Mouse (Mus musculus) stomach, embryonic 14.5 days (tissue): ENCODE data around the gene Otud3. TPM values are rescaled to one million over a fixed set of nuclear protein-coding genes. Genes with fewer than 3 reads are reported as not detected.
"Not testable (repeated sequence)": the region's sequence is repeated elsewhere in the genome, so short reads cannot be mapped to it uniquely, and the experiment has no call there.

Experiments
- ATAC-seq: fragments of 200-750 bp; cut with Nextera tagmentation; 2 replicates; pipeline ENCODE4 v1.8.0; 2017; ENCODE audit warnings: low read depth, moderate TSS enrichment; ENCODE audit not compliant: insufficient number of reproducible peaks, insufficient read depth, low FRiP score
- H3K27ac ChIP-seq: fragments of 300-500 bp; sonication (generic); 2 replicates; pipeline ENCODE4 v1.5.1; 2014; ENCODE audit warnings: mild to moderate bottlenecking, low read length, moderate library complexity, mixed read lengths
- H3K27me3 ChIP-seq: fragments of 300-500 bp; sonication (generic); 2 replicates; pipeline ENCODE4 v1.6.1; 2014; ENCODE audit warnings: low read length, control low read depth, mixed read lengths; ENCODE audit not compliant: control insufficient read depth, insufficient read depth
- H3K36me3 ChIP-seq: fragments of 300-500 bp; sonication (generic); 2 replicates; pipeline ENCODE4 v1.6.1; 2014; ENCODE audit warnings: mild to moderate bottlenecking, control low read depth, low read length, moderate library complexity, mixed read lengths; ENCODE audit not compliant: control insufficient read depth, insufficient read depth
- H3K4me1 ChIP-seq: fragments of 300-500 bp; sonication (generic); 2 replicates; pipeline ENCODE4 v1.6.1; 2014; ENCODE audit warnings: low read length, control low read depth, mixed read lengths; ENCODE audit not compliant: control insufficient read depth, insufficient read depth
- H3K4me2 ChIP-seq: fragments of 300-500 bp; sonication (generic); replicated peaks from 2 replicates; pipeline ENCODE4 v1.6.1; 2014; ENCODE audit warnings: low read depth, low read length, control low read depth
- H3K4me3 ChIP-seq: fragments of 300-500 bp; sonication (generic); 2 replicates; pipeline ENCODE4 v1.5.1; 2014; ENCODE audit warnings: low read depth, low read length, control low read depth
- H3K9ac ChIP-seq: fragments of 300-500 bp; sonication (generic); replicated peaks from 2 replicates; pipeline ENCODE4 v1.6.1; 2014; ENCODE audit warnings: low read depth, mild to moderate bottlenecking, control low read depth, low read length, moderate library complexity, mixed read lengths
- H3K9me3 ChIP-seq: fragments of 300-500 bp; sonication (generic); 2 replicates; pipeline ENCODE4 v1.6.1; 2016; ENCODE audit warnings: low read depth, low read length, control low read depth; ENCODE audit not compliant: control insufficient read depth
- WGBS: fragments of 180-500 bp; shearing (Covaris S2); extraction: QIAGEN DNeasy Blood & Tissue Kit; methylation state at CpG from one replicate; pipeline ENCODE4 v1.1.7; 2014; 5-methylcytosine and 5-hydroxymethylcytosine counted together
- polyA plus RNA-seq: library from polyadenylated mRNA; unstranded; fragments of >200 nt; fragmentation: Nextera tagmentation; extraction: Ambion mirVana; gene quantifications from 2 replicates; pipeline ENCODE4 v1.2.1, GENCODE M21; 2014

Gene Otud3
- polyA plus RNA-seq, 1 experiment from 2014 or later, result 3.0 TPM

DNA sequence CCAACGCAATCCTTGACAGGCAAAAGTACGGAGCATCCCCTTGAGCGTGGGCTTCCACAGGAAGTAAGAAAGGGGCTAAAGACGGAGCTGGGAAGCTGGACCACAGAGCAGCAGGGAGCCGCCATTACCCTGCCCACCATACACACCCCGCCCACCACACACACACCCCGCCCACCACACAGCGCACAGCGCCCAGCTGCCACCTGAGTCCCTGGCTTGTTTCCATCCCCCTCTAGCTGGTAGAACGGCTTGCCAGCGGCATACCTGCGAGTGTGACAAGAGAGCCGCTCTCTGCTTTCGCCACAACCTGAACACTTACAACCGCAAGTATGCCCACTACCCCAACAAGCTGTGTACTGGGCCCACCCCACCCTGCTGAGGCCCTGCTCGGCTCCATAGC lies 31.6 kb downstream of the Otud3 start:
- WGBS, result 11% methylated on average over 16 of the region's 16 CpGs

DNA sequence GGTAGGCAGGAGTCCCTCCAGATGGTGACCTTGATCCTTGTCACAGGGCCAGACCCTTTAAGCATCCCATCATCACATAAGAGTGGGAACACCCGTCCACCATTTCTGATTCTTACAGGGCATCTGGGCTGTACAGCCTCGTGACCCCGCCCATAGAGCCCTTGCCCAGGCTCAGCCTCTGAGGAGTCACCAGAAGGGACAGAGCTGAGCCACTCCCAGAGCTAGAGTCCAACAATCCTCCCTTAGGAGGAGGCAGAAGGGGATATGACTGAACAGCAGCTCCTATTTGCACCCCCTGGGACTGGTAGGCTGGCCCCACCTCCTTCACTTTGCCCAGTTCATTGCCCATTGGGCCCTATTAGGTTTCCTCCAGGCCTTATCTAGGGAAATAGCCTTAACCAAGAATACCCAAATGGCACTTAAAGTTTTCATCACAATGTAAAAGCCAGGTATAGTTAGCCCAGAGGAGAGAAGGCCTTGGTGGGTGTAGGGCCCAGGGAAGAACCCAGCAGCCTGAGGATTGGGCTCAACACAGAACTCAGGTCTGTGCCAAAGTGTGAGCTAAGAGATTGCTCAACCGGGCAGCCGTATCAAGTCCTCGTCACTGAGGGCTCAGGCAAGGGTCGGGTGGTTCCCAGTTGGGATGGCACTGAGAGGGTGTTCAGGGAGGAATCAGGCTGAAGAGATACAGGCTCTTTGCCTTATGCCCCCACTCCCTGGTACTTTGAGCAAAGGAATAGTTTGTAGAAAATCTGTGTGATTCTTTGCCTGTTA lies 32.7 kb downstream of the Otud3 start:
- H3K4me1 ChIP-seq, result no peaks in the 10 kb centered on the region
- H3K27ac ChIP-seq, result no peak overlapping the region
- H3K4me2 ChIP-seq, result no peak overlapping the region
- no peaks in the 10 kb centered on the region for H3K36me3 ChIP-seq
- H3K27me3 ChIP-seq, result no peaks in the 10 kb centered on the region
- ATAC-seq, result no peak
- H3K9ac ChIP-seq, result no peak overlapping the region
- H3K4me3 ChIP-seq, result no peak overlapping the region
- 90% methylated on average over 7 of the region's 7 CpGs for WGBS
- no peaks in the 10 kb centered on the region for H3K9me3 ChIP-seq

More for the DNA sequence above, 31.6 kb downstream of the Otud3 start:
- no peaks in the 10 kb centered on the region for H3K27me3 ChIP-seq
- no peak for ATAC-seq
- no peak overlapping the region for H3K27ac ChIP-seq
- no peak overlapping the region for H3K4me3 ChIP-seq
- H3K9me3 ChIP-seq, result no peaks in the 10 kb centered on the region
- H3K36me3 ChIP-seq, result no peaks in the 10 kb centered on the region
- no peaks in the 10 kb centered on the region for H3K4me1 ChIP-seq
- H3K9ac ChIP-seq, result no peak overlapping the region
- H3K4me2 ChIP-seq, result peak overlapping the region; percentile 36

GRCm38 (mm10) chr4:138879808-138880207 lies 33.9 kb downstream of the Otud3 start:
- no peak overlapping the region for H3K4me3 ChIP-seq
- H3K9me3 ChIP-seq, result no peaks in the 10 kb centered on the region
- H3K4me1 ChIP-seq, result no peaks in the 10 kb centered on the region
- H3K9ac ChIP-seq, result no peak overlapping the region
- H3K4me2 ChIP-seq, result no peak overlapping the region
- no peak for ATAC-seq
- no peaks in the 10 kb centered on the region for H3K36me3 ChIP-seq
- no peaks in the 10 kb centered on the region for H3K27me3 ChIP-seq
- WGBS, result 88% methylated on average over 11 of the region's 11 CpGs
- H3K27ac ChIP-seq, result no peak overlapping the region

GRCm38 (mm10) chr4:138878783-138879182 lies 35.0 kb downstream of the Otud3 start:
- no peaks in the 10 kb centered on the region for H3K36me3 ChIP-seq
- no peak for ATAC-seq
- H3K27me3 ChIP-seq, result no peaks in the 10 kb centered on the region
- no peak overlapping the region for H3K4me2 ChIP-seq
- WGBS, result 53% methylated on average over 8 of the region's 8 CpGs
- no peaks in the 10 kb centered on the region for H3K9me3 ChIP-seq
- no peak overlapping the region for H3K4me3 ChIP-seq
- H3K4me1 ChIP-seq, result no peaks in the 10 kb centered on the region
- no peak overlapping the region for H3K9ac ChIP-seq
- no peak overlapping the region for H3K27ac ChIP-seq

DNA sequence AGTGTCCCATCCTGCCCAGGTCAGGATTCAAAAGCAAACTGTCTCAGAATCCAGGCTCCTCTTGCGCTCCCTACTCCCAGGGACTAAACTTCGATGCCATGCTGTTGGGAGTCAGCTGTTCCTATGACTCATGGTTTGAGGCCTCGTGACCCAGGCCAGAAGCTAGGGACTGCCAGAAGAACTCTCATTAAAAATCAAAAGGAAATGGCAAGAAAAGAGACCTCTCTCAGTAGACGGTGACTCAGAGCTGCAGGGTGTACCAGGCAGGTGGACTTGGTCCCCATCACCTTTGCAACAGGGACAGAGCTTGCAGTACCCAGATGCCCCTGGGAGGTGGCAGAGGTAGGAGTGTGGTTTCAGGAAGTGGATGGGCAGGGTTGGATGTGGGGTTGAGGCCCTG lies 36.0 kb downstream of the Otud3 start, which contains the start of gene Pla2g2e:
Pla2g2e (plus strand) TSS at position 212 of the 400 bp plus-strand sequence.
- no peaks in the 10 kb centered on the region for H3K4me1 ChIP-seq
- WGBS, result 84% methylated on average over 4 of the region's 4 CpGs

DNA sequence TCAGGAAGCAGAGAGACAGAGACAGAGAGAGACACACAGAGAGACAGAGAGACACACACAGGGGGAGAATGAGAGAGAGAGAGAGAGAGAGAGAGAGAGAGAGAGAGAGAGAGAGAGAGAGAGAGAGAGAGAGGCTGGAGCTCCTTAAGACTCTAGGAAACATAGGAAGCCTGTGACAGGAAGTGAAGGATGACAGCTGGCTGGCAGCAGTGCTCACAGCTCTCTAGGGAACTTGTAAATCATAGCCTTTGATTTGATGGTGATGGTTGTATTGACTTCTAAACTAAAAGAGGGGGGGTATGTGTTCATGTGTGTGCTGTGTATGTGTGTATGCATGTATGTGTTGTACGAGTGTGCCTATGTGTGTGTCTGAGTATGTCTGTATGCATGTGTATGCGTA lies 37.8 kb downstream of the Otud3 start:
- 93% methylated on average over 2 of the region's 2 CpGs for WGBS
- Histone ChIP-seq H3K27me3 (no peaks in the 10 kb centered on the region), H3K9ac (no peak overlapping the region), H3K27ac (no peak overlapping the region), H3K36me3 (no peaks in the 10 kb centered on the region), H3K4me1 (no peaks in the 10 kb centered on the region), H3K4me2 (no peak overlapping the region), H3K9me3 (0 out of 2 replicates have a peak, but pooled peaks cover 3% of the 10 kb centered on the region), H3K4me3 (no peak overlapping the region)
- ATAC-seq, result no peak

More for the DNA sequence above, 36.0 kb downstream of the Otud3 start, which contains the start of gene Pla2g2e:
- Histone ChIP-seq H3K9me3 (0 out of 2 replicates have a peak, but pooled peaks cover 1% of the 10 kb centered on the region), H3K4me3 (no peak within 1 kb of the TSS), H3K27me3 (no peaks in the 10 kb centered on the region), H3K27ac (no peak within 1 kb of the TSS), H3K9ac (no peak within 1 kb of the TSS), H3K36me3 (no peaks in the 10 kb centered on the region), H3K4me2 (no peak within 1 kb of the TSS)
- ATAC-seq, result no peak

- H3K4me3 ChIP-seq, H3K36me3 ChIP-seq, H3K27ac ChIP-seq, H3K4me2 ChIP-seq, H3K27me3 ChIP-seq, H3K9ac ChIP-seq, H3K4me1 ChIP-seq, ATAC-seq, H3K9me3 ChIP-seq: not testable (repeated sequence)
- WGBS, result 77% methylated on average over 2 of the region's 2 CpGs
These were observed 38.5 kb downstream of the Otud3 start for GRCm38 (mm10) chr4:138875275-138875674.

DNA sequence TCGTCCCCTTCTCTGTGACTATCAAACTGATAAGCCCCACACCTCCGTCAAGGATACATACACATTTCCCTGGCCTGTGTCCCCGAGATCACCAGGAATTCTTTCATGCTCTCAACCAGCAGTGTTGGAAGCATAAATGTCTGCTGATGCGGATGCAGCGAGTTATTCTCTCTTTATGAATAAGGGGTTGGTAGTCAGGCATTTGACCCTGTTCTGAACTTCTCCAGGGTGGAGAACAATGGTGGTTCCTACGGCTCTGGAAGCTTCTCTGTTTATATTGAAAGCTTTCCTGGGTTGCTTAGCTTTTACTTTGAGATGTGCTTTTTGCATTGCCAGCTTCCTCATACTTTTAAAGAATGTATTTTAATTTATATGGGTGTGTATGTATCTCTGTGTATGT lies 39.9 kb downstream of the Otud3 start, which contains the start of gene Gm13030:
Gm13030 (minus strand) TSS at position 101 of the 400 bp plus-strand sequence.
- no peak within 1 kb of the TSS for H3K4me3 ChIP-seq
- H3K4me1 ChIP-seq, result no peaks in the 10 kb centered on the region
- 72% methylated on average over 6 of the region's 6 CpGs for WGBS
- H3K27ac ChIP-seq, result no peak within 1 kb of the TSS
- H3K4me2 ChIP-seq, result no peak within 1 kb of the TSS
- no peak for ATAC-seq
- H3K9ac ChIP-seq, result no peak within 1 kb of the TSS
- H3K36me3 ChIP-seq, result no peaks in the 10 kb centered on the region
- no peaks in the 10 kb centered on the region for H3K27me3 ChIP-seq
- H3K9me3 ChIP-seq, result 0 out of 2 replicates have a peak, but pooled peaks cover 3% of the 10 kb centered on the region
